Mouse (Mus musculus) liver, embryonic 11.5 days (tissue): ENCODE measurements around the gene Slc34a3. TPM values are rescaled to one million over a fixed set of nuclear protein-coding genes. Genes with fewer than 3 reads are reported as not detected.
A peak's percentile ranks its signal among the peaks of the same experiment; 100 is the strongest.

Experiments
- ATAC-seq: fragments of 200-750 bp; cut with Nextera tagmentation; replicated peaks from 2 replicates; pipeline ENCODE4 v1.8.0; 2017; ENCODE audit warnings: moderate number of reproducible peaks, mild to moderate bottlenecking, moderate TSS enrichment, moderate library complexity; ENCODE audit not compliant: low FRiP score
- DNase-seq: peaks from one replicate; pipeline ENCODE4 v3.0.0-alpha.2; 2017; ENCODE audit warnings: low spot score
- H3K27ac ChIP-seq: fragments of 300-500 bp; sonication (generic); 2 replicates; pipeline ENCODE4 v1.5.1; 2014; ENCODE audit warnings: mild to moderate bottlenecking, low read depth, low read length, control low read depth
- H3K27me3 ChIP-seq: fragments of 300-500 bp; sonication (generic); replicated peaks from 2 replicates; pipeline ENCODE4 v1.6.1; 2014; ENCODE audit warnings: low read length, mixed read lengths; ENCODE audit not compliant: control insufficient read depth, insufficient read depth
- H3K36me3 ChIP-seq: fragments of 300-500 bp; sonication (generic); 2 replicates; pipeline ENCODE4 v1.6.1; 2014; ENCODE audit warnings: mild to moderate bottlenecking, low read length, moderate library complexity, mixed read lengths; ENCODE audit not compliant: control insufficient read depth, insufficient read depth
- H3K4me1 ChIP-seq: fragments of 300-500 bp; sonication (generic); replicated peaks from 2 replicates; pipeline ENCODE4 v1.6.1; 2014; ENCODE audit warnings: low read length, mixed read lengths; ENCODE audit not compliant: control insufficient read depth, insufficient read depth
- H3K4me2 ChIP-seq: fragments of 300-500 bp; sonication (generic); 2 replicates; pipeline ENCODE4 v1.6.1; 2014; ENCODE audit warnings: mild to moderate bottlenecking, control low read depth, moderate library complexity
- H3K4me3 ChIP-seq: fragments of 300-500 bp; sonication (generic); 2 replicates; pipeline ENCODE4 v1.5.1; 2014; ENCODE audit warnings: low read depth, low read length, control low read depth
- H3K9ac ChIP-seq: fragments of 300-500 bp; sonication (generic); 2 replicates; pipeline ENCODE4 v1.6.1; 2014; ENCODE audit warnings: low read depth, low read length, control low read depth
- H3K9me3 ChIP-seq: fragments of 300-500 bp; sonication (generic); 2 replicates; pipeline ENCODE4 v1.6.1; 2016; ENCODE audit warnings: low read length, inconsistent platforms, mixed read lengths; ENCODE audit not compliant: control insufficient read depth
- WGBS: fragments of 180-500 bp; shearing (Covaris S2); extraction: QIAGEN DNeasy Blood & Tissue Kit; methylation state at CpG from one replicate; pipeline ENCODE4 v1.1.7; 2014; 5-methylcytosine and 5-hydroxymethylcytosine counted together
- polyA plus RNA-seq: library from polyadenylated mRNA; unstranded; fragments of >200 nt; fragmentation: Nextera tagmentation; extraction: Ambion mirVana; gene quantifications from 2 replicates; pipeline ENCODE4 v1.2.1, GENCODE M21; 2014

Slc34a3 gene
- polyA plus RNA-seq, 1 experiment from 2014 or later = 0.07 TPM

GRCm38 (mm10) chr2:25183336-25183735, 50.8 kb downstream of the Slc34a3 start:
- no peak overlapping the region for H3K4me3 ChIP-seq

GRCm38 (mm10) chr2:25182664-25183063, 51.5 kb downstream of the Slc34a3 start:
- Histone ChIP-seq H3K27ac (no peak overlapping the region), H3K4me1 (peaks cover 21% of the 10 kb centered on the region), H3K36me3 (no peaks in the 10 kb centered on the region), H3K27me3 (peaks cover 68% of the 10 kb centered on the region), H3K4me2 (peak overlapping the region; percentile 96), H3K9me3 (no peaks in the 10 kb centered on the region), H3K4me3 (peak overlapping the region; percentile 65), H3K9ac (0 out of 2 replicates have a peak overlapping the region, but pooled peaks have one; percentile 38)
- DNase-seq = no peak
- WGBS = 32% methylated on average over 6 of the region's 6 CpGs
- no peak for ATAC-seq

More at GRCm38 (mm10) chr2:25183336-25183735, 50.8 kb downstream of the Slc34a3 start:
- DNase-seq = no peak
- 67% methylated on average over 2 of the region's 2 CpGs for whole genome bisulfite sequencing
- Histone ChIP-seq H3K9ac (no peak overlapping the region), H3K9me3 (no peaks in the 10 kb centered on the region), H3K36me3 (no peaks in the 10 kb centered on the region), H3K27me3 (peaks cover 65% of the 10 kb centered on the region), H3K4me1 (peaks cover 15% of the 10 kb centered on the region), H3K27ac (no peak overlapping the region), H3K4me2 (no peak overlapping the region)
- ATAC-seq = no peak

- WGBS = 2% methylated on average over 17 of the region's 17 CpGs
- Histone ChIP-seq H3K27me3 (peaks cover 76% of the 10 kb centered on the region), H3K4me2 (peak overlapping the region; percentile 96), H3K4me3 (peak overlapping the region; percentile 65), H3K9ac (peak overlapping the region; percentile 78), H3K36me3 (no peaks in the 10 kb centered on the region), H3K4me1 (peaks cover 28% of the 10 kb centered on the region), H3K27ac (peak overlapping the region; percentile 93), H3K9me3 (no peaks in the 10 kb centered on the region)
- ATAC-seq (no peak), DNase-seq (no peak)
These were observed 52.2 kb downstream of the Slc34a3 start for GRCm38 (mm10) chr2:25181891-25182397.

GRCm38 (mm10) chr2:25180973-25181890, 52.9 kb downstream of the Slc34a3 start:
- no peaks in the 10 kb centered on the region for H3K9me3 ChIP-seq

GRCm38 (mm10) chr2:25180478-25180903, 53.7 kb downstream of the Slc34a3 start, which contains the start of gene Nrarp:
Gene Nrarp (plus strand): TSS chr2:25180758.
- peak; percentile 85 for ATAC-seq
- WGBS = under 1% methylated on average over 35 of the region's 35 CpGs
- no peaks in the 10 kb centered on the region for H3K36me3 ChIP-seq
- peak within 1 kb of the TSS; percentile 93 for H3K27ac ChIP-seq
- peaks cover 70% of the 10 kb centered on the region for H3K27me3 ChIP-seq
- H3K4me2 ChIP-seq = peak within 1 kb of the TSS; percentile 96
- peak within 1 kb of the TSS; percentile 65 for H3K4me3 ChIP-seq
- peaks cover 37% of the 10 kb centered on the region for H3K4me1 ChIP-seq
- peak within 1 kb of the TSS; percentile 78 for H3K9ac ChIP-seq
- peak; percentile 92 for DNase-seq
- no peaks in the 10 kb centered on the region for H3K9me3 ChIP-seq

More at GRCm38 (mm10) chr2:25180973-25181890, 52.9 kb downstream of the Slc34a3 start:
- peak; percentile 79 for DNase-seq
- H3K9ac ChIP-seq = peak overlapping the region; percentile 78
- no peaks in the 10 kb centered on the region for H3K36me3 ChIP-seq
- peaks cover 72% of the 10 kb centered on the region for H3K27me3 ChIP-seq
- H3K4me1 ChIP-seq = peaks cover 29% of the 10 kb centered on the region
- H3K4me3 ChIP-seq = peak overlapping the region; percentile 65
- peak overlapping the region; percentile 96 for H3K4me2 ChIP-seq
- under 1% methylated on average over 100 of the region's 100 CpGs for WGBS
- H3K27ac ChIP-seq = peak overlapping the region; percentile 93
- peak; percentile 72 for ATAC-seq

GRCm38 (mm10) chr2:25179566-25180217, 54.5 kb downstream of the Slc34a3 start:
- Histone ChIP-seq H3K36me3 (no peaks in the 10 kb centered on the region), H3K4me3 (no peak overlapping the region), H3K27ac (no peak overlapping the region), H3K27me3 (peaks cover 66% of the 10 kb centered on the region), H3K9me3 (no peaks in the 10 kb centered on the region), H3K9ac (no peak overlapping the region), H3K4me2 (peak overlapping the region; percentile 96), H3K4me1 (peaks cover 45% of the 10 kb centered on the region)
- DNase-seq (no peak), ATAC-seq (no peak)
- 61% methylated on average over 15 of the region's 15 CpGs for WGBS

Other genes starting within 250 kb of the Slc34a3 start
- 29.0 and 32.6 TPM in 2 replicates for gene Nsmf, start 180.0 kb downstream of the Slc34a3 start, polyA plus RNA-seq
- 0.90 and 1.7 TPM in 2 replicates for gene Entpd8, start 154.1 kb downstream of the Slc34a3 start, polyA plus RNA-seq
- gene Noxa1, start 139.2 kb downstream of the Slc34a3 start, polyA plus RNA-seq = 0.69 and 1.0 TPM in 2 replicates
- gene Nrarp, start 53.6 kb downstream of the Slc34a3 start, polyA plus RNA-seq = 6.5 and 7.6 TPM in 2 replicates
- 12.1 and 13.1 TPM in 2 replicates for gene Tor4a, start 37.5 kb downstream of the Slc34a3 start, polyA plus RNA-seq
- 85.3 and 86.3 TPM in 2 replicates for gene Nelfb, start 22.9 kb downstream of the Slc34a3 start, polyA plus RNA-seq
- gene Stpg3, start 19.7 kb downstream of the Slc34a3 start, polyA plus RNA-seq = 0.29 TPM in 1 of 2 replicates, not detected in the other
- 0.45 TPM in 2 replicates for gene Fam166a, start 15.6 kb downstream of the Slc34a3 start, polyA plus RNA-seq
- 823 and 870 TPM in 2 replicates for gene Tubb4b, start 9.7 kb downstream of the Slc34a3 start, polyA plus RNA-seq
- gene Rnf224, start 2.4 kb upstream of the Slc34a3 start, polyA plus RNA-seq = 0.10 and 0.21 TPM in 2 replicates
- gene Rnf208, start 7.9 kb upstream of the Slc34a3 start, polyA plus RNA-seq = 7.7 and 8.1 TPM in 2 replicates
- gene Cysrt1, start 8.1 kb upstream of the Slc34a3 start, polyA plus RNA-seq = not detected in 2 replicates
- 6.3 and 6.8 TPM in 2 replicates for gene AL732309.1, start 12.5 kb upstream of the Slc34a3 start, polyA plus RNA-seq
- gene Tmem203, start 21.1 kb upstream of the Slc34a3 start, polyA plus RNA-seq = 14.4 and 15.2 TPM in 2 replicates
- gene Tprn, start 28.3 kb upstream of the Slc34a3 start, polyA plus RNA-seq = 9.6 and 10.3 TPM in 2 replicates
- 233 and 237 TPM in 2 replicates for gene Ssna1, start 38.1 kb upstream of the Slc34a3 start, polyA plus RNA-seq
- gene Anapc2, start 38.1 kb upstream of the Slc34a3 start, polyA plus RNA-seq = 74.7 and 77.6 TPM in 2 replicates
- not detected in 2 replicates for gene Tmem210, start 53.8 kb upstream of the Slc34a3 start, polyA plus RNA-seq
- not detected in 2 replicates for gene Lrrc26, start 55.6 kb upstream of the Slc34a3 start, polyA plus RNA-seq
- 1.0 and 1.6 TPM in 2 replicates for gene Grin1, start 84.8 kb upstream of the Slc34a3 start, polyA plus RNA-seq
- gene Man1b1, start 98.0 kb upstream of the Slc34a3 start, polyA plus RNA-seq = 48.3 and 62.9 TPM in 2 replicates
- gene Dpp7, start 122.0 kb upstream of the Slc34a3 start, polyA plus RNA-seq = 17.4 and 18.3 TPM in 2 replicates
- 15.6 and 17.8 TPM in 2 replicates for gene Uap1l1, start 131.3 kb upstream of the Slc34a3 start, polyA plus RNA-seq
- 45.3 and 51.0 TPM in 2 replicates for gene Sapcd2, start 138.0 kb upstream of the Slc34a3 start, polyA plus RNA-seq
- 0.25 and 0.45 TPM in 2 replicates for gene Entpd2, start 161.5 kb upstream of the Slc34a3 start, polyA plus RNA-seq
- gene Npdc1, start 165.0 kb upstream of the Slc34a3 start, polyA plus RNA-seq = 7.0 and 8.1 TPM in 2 replicates
- gene Fut7, start 188.9 kb upstream of the Slc34a3 start, polyA plus RNA-seq = 0.09 TPM in 1 of 2 replicates, not detected in the other
- gene Abca2, start 194.3 kb upstream of the Slc34a3 start, polyA plus RNA-seq = 3.9 and 4.5 TPM in 2 replicates
- 0.21 TPM in 1 of 2 replicates, not detected in the other for gene Clic3, start 222.5 kb upstream of the Slc34a3 start, polyA plus RNA-seq
- 9.2 and 14.3 TPM in 2 replicates for gene Paxx, start 226.7 kb upstream of the Slc34a3 start, polyA plus RNA-seq
- gene Ptgds, start 235.7 kb upstream of the Slc34a3 start, polyA plus RNA-seq = not detected in 2 replicates